Mouse (Mus musculus) gastrocnemius, postnatal 10 days (tissue): ENCODE measurements around the gene Eppin. TPM values are rescaled to one million over a fixed set of nuclear protein-coding genes. Genes with fewer than 3 reads are reported as not detected.
"Not testable (repeated sequence)": the region's sequence is repeated elsewhere in the genome, so short reads cannot be mapped to it uniquely, and the experiment has no call there.

ENCODE experiments used
- DNase-seq: peaks from one replicate; pipeline ENCODE4 v3.0.0; 2021; ENCODE audit warnings: mixed read lengths
- long read RNA-seq, 2 experiments: library from polyadenylated mRNA; stranded (forward); transcript quantifications; one replicate each; pipeline ENCODE4 v2.0.0; 2021
- total RNA-seq, 2 experiments: library from RNA; stranded (reverse); gene quantifications; 2 replicates each; pipeline ENCODE4 v1.2.3; 2021

Eppin gene
- total RNA-seq = not detected
- long read RNA-seq, experiment 1 = 0 reads
- long read RNA-seq, experiment 2 = 0 reads

GRCm38 (mm10) chr2:164593494-164593893 lies at the start of gene Eppin:
Gene Eppin (minus strand): TSS chr2:164593594.
- no peak for DNase-seq

- no peak for DNase-seq
Observed at GRCm38 (mm10) chr2:164641881-164642673, 48.7 kb upstream of the Eppin start.

- no peak for DNase-seq
Observed at GRCm38 (mm10) chr2:164641129-164641528, 47.7 kb upstream of the Eppin start.

GRCm38 (mm10) chr2:164638696-164639095 lies 45.3 kb upstream of the Eppin start, which contains the start of gene Wfdc16:
Gene Wfdc16 (minus strand): TSS chr2:164638796.
- DNase-seq = no peak

- no peak for DNase-seq
Observed at GRCm38 (mm10) chr2:164635266-164635665, 41.9 kb upstream of the Eppin start.

GRCm38 (mm10) chr2:164621775-164622174 lies 28.4 kb upstream of the Eppin start:
- DNase-seq = no peak

DNA sequence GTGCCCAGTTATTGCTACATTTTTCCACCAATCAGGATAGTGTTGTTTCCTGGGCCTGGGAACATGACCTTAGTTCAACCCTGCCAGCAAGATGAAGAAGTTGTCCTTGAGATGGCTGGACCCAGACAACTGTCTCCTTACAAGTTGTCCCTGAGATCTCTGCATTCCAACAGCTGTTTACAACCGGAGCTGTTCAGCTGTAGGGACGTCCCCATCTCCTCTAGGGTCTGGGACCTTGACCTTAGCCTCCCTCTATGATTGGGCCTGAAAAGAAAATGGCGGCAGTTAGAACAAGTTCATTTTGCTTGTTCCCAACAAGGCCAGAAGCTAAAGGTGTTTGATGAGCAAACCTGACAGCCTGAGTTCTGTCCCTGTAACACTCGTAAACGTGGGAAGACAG lies 25.7 kb upstream of the Eppin start:
- DNase-seq = no peak

DNA sequence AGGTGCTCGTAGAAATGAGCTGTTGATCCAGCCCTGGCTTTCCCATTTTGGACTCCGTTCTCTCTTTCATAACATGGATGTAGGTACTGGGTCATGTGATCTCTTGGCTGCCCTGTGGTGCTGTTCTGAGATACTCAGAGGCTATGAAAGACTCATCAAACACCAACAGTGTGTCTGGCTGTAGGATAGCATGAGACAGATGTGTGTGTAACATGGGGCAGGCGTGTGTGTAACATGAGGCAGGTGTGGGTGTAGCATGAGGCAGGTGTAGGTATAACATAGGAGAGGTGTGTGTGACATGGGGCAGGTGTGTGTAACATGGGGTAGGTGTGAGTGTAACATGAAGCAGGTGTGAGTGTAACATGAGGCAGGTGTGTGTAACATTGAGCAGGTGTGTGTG lies 22.0 kb upstream of the Eppin start:
- DNase-seq = no peak

DNA sequence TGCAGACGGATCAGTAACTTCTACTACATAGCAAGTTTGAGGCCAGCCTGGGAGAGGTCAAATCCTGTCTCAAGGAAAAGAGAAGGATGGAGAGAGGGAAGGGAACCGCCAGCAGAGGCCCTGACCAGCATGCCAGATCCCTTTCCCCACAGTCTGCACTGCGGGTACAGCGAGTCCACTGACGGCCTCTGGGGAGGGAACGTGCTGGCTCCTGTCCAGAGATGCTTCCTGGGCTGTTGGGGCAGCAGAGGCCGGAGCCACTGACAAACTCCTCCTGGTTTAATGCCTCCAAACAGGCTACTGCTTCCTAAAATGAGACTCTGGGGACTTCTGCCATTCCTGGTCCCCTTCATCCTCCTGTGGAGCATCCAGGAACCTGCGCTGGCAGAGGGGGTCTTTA lies 20.1 kb upstream of the Eppin start, which contains the start of the genes Wfdc6b and Wfdc8:
TSS of gene Wfdc6b (plus strand) at position 52 of the 400 bp plus-strand sequence.
TSS of gene Wfdc8 (minus strand) at position 156 of the 400 bp plus-strand sequence.
- DNase-seq = peak; percentile 35

DNA sequence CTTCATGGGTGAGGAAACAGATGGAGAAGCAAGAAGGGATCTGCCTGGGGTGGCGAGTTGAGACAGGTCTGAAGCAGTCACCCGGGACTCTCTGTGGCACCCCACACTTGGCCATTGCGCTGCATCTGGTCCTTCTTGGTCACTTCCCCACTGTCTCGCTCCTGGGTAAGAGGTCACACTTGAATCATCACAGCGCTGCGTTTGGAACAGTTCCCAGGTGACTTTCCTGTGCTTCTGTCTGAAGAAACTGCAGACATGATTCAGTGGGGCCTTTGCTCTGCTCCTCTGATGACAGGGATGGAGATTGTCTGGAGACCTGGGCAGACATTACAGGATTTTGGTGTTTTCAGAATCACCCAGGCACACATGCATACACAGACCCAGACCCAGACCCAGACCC lies 15.4 kb upstream of the Eppin start:
- DNase-seq = no peak

GRCm38 (mm10) chr2:164604411-164604810 lies 11.0 kb upstream of the Eppin start:
- no peak for DNase-seq

- no peak for DNase-seq
Observed at GRCm38 (mm10) chr2:164603482-164603881, 10.1 kb upstream of the Eppin start.

GRCm38 (mm10) chr2:164600179-164600578 lies 6.8 kb upstream of the Eppin start:
- no peak for DNase-seq

GRCm38 (mm10) chr2:164592014-164592413 lies 1.4 kb downstream of the Eppin start:
- no peak for DNase-seq

- DNase-seq = peak; percentile 20
Observed at GRCm38 (mm10) chr2:164585025-164585725, 8.2 kb downstream of the Eppin start, which contains the start of gene Wfdc6a. Gene Wfdc6a (minus strand): TSS chr2:164585447.

DNA sequence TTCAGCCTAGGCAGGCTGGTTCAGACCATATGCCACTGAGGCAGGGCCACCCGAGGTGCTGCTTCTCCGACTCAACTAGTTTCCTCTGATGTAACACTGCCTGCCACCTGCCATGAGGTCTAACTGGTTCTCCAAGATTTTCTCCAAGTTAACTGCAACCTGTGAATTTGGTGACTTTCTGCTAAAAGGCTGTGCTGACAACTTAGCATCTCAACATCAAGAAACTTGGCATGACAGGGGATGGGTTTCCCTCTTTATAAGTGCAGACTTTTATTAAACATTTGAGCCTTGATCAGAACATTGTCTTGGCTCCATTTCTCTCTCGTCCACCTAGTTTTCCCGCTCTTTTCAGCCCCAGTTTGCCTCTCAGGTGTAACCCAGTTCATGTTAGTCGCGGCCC lies 20.0 kb downstream of the Eppin start, which contains the start of gene Spint3:
TSS of gene Spint3 (minus strand) at position 101 of the 400 bp plus-strand sequence.
- not testable (repeated sequence) for DNase-seq

GRCm38 (mm10) chr2:164567460-164567859 lies 25.9 kb downstream of the Eppin start:
- no peak for DNase-seq

DNA sequence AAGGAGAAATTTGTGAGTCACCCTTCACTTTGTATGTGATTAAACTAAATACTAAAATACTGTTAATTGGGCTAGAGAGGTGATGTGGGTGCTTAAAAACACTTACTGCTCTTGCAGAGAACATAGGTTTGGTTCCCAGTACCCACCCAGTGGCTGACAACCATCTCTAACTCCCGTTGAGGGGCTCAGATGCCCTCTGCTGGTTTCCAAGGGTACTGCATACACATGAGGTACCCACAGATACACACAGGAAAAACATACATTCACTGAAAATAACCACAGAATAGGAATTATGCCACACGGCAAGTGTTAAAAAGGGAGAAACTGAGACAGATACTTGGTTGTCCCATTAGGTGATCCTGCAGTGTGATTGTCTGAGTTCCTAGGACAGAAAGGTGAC lies 26.4 kb downstream of the Eppin start:
- no peak for DNase-seq

- DNase-seq = no peak
Observed at GRCm38 (mm10) chr2:164564346-164564745, 29.0 kb downstream of the Eppin start.

- DNase-seq = peak; percentile 24
Observed at GRCm38 (mm10) chr2:164563339-164564038, 29.9 kb downstream of the Eppin start.

DNA sequence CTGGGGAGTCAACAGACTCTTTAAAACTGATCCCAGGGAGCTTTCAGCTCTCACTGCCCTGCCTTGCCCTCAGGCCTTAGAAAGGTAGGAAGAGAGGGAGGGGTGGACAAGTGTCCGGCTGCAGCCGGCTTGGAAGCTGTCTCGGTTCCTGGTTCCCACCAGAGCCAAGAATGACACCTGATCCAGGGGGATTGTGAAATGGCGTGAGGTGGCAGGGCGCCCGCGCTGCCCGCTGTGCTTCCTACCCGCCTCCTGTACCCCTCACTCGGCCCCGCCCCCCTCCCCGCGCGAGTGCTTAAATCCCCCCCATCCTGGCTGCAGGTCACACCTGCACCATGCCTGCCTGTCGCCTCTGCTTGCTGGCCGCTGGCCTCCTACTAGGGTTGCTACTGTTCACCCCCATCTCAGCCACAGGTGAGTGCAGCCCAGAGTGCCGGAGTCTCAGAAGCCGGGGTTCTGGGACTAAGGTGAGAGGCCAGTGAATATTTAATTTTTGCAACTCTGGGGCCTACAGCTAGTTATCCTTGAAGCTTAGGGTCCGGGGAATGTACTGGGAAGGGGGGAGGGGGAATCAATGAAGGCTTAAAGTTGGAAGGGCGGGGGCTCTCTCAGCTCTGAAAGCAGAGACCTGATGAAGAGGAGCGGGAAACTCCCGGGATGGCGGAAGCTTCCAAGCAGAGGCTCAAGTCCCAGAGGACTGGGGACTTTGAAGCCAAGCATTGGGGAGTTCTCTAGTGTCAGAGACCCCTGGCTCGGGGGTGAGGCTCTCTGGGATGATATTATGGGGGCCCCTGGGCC lies 30.8 kb downstream of the Eppin start, which contains the start of gene Wfdc2:
TSS of gene Wfdc2 (plus strand) at position 23 of the 798 bp plus-strand sequence.
- DNase-seq = peak; percentile 10
